Mouse (Mus musculus): ENCODE data around the gene Vgll2. TPM values are rescaled to one million over a fixed set of nuclear protein-coding genes. Genes with fewer than 3 reads are reported as not detected.

Gene Vgll2
- not detected for total RNA-seq (2021)
- long read RNA-seq, experiment 1 = 0 reads
- long read RNA-seq, experiment 2 = 0 reads

DNA sequence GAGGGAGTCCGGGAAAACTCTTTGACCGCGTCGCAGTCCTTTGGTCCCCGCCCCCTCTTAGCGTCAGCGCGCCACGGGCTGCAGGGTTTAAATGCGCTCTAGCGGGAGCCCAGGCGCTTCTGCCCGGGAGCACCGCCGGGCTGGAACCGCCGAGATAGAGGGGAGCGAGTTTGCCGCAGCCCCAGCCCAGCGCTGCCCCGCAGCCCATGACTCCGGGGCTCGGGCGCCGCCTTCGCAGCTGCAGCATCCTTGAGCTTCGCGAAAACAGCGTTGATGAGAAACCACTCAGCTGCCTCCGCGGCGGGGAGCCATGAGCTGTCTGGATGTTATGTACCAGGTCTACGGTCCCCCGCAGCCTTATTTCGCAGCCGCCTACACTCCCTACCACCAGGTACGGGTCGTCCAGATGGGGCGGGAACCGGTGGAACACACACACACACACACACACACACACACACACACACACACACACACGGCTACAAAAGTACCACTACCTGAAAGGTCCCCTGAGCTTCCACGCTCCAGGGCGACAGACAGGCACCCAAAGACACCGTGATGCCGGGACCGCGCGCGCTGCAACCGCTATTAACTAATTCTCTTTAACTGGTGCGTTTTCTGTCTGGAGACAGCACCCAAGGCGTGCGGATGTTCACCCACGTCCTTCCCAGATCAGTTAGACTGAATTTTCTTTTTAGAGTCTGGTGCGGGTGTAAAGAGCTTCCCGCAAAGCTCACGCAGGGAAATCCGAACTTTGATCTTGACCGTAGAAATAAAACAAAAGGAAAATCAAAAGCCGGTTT lies at the start of gene Vgll2:
Gene Vgll2, plus strand, starts transcription at position 90 of the 800 bp plus-strand sequence.
- DNase-seq (ENCODE audit: low spot score in 2 of 2) = peak; percentile 16 to 17
- intact Hi-C loops (cut with DNase I) = loop anchor here (5.0 kb wide), 1 partner anchor 1130 kb away; the partner anchor contains the start of gene Sim1

- peak in 1 of 2 experiments; percentile 12 for DNase-seq (ENCODE audit: low spot score in 2 of 2)
- intact Hi-C loops (cut with DNase I) = no loop called here
Observed at GRCm38 (mm10) chr10:51975137-51975536, 47.2 kb upstream of the Vgll2 start.

DNA sequence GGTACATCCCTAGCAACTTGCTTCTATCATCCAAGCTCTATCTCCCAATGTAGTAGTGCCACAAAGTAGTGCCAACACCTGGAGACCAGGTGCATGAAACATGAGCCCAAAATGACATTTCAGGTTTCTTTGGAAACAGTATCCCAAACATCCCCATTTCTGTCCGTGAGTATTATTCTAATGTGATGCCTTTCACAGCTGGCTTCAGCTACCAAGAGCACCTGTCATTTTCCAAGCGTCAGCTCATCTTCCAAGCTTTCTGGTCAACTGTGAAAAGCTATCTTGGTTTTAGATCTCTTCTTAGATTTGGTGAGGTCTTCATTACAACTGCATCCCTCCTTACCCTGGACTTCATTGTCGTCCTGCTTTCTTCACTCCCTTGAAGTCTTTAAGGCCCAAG lies 46.7 kb upstream of the Vgll2 start:
- intact Hi-C loops (cut with DNase I) = no loop called here

GRCm38 (mm10) chr10:51981651-51982050 lies 40.7 kb upstream of the Vgll2 start:
- DNase-seq (ENCODE audit: low spot score in 2 of 2) = no peak
- intact Hi-C loops (cut with DNase I) = no loop called here

More for the DNA sequence above, 46.7 kb upstream of the Vgll2 start:
- DNase-seq (ENCODE audit: low spot score in 2 of 2) = no peak

GRCm38 (mm10) chr10:51982395-51982794 lies 39.9 kb upstream of the Vgll2 start:
- no peak for DNase-seq (ENCODE audit: low spot score in 2 of 2)
- intact Hi-C loops (cut with DNase I) = no loop called here

- intact Hi-C loops (cut with DNase I) = no loop called here
- no peak for DNase-seq (ENCODE audit: low spot score in 2 of 2)
Observed at GRCm38 (mm10) chr10:52018471-52018870, 3.8 kb upstream of the Vgll2 start.

DNA sequence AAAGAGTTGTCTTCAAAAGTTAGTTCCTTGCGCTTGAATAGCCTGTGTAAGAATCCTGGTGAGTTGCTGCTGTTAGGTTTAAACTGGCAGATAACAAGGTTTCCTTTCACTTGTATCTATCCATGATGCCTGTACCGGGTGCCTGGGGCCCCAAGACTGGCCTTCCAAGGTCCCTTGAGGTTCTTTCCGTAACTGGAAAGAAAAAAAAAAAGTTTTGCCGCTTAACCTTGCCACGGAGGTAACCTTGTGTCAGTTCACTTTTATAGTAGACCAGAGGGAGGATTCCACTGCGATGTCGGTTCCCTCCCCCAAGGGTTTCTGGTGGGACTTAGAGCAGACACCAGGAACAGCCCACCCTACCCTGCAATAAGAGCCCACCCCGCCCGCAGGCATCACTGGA lies 1.1 kb upstream of the Vgll2 start:
- intact Hi-C loops (cut with DNase I) = loop anchor here (5.0 kb wide), 1 partner anchor 1129 kb away; the partner anchor contains the start of gene Sim1

DNA sequence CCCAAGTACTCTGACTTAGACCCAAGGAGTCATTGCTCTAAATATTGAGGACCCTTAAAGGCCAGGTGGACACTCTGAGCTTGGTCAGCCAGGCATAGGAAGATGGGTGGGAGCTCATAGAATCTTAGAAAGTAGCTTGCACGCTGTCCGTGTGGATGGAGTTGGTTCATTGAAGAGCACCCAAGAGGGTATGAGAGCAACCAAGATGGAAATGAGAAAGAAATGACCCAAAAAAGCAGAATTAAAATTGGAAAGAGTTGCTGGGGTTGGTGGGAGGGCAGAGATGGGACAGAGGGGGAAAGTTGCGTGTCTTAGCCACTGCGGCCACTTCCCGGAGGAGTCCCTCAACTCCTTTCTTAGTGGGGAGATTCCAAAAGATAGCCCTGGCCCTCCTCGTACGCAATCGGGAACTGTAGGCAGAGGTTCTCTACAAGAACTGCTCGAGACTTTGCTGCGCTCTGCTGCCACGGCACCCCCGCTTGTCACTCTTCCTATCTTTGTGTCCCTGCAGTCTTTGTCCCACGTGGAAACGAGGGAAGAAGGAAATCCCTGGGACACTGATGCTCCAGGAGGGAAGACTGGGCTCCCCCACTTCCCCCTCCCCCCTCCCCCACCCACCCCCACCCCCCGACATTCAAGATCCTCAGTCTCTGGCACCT lies 437 bp upstream of the Vgll2 start:
- intact Hi-C loops (cut with DNase I) = loop anchor here (5.0 kb wide), 1 partner anchor 1130 kb away; the partner anchor contains the start of gene Sim1
- no peak for DNase-seq (ENCODE audit: low spot score in 2 of 2)

More for the DNA sequence above, 1.1 kb upstream of the Vgll2 start:
- no peak for DNase-seq (ENCODE audit: low spot score in 2 of 2)

DNA sequence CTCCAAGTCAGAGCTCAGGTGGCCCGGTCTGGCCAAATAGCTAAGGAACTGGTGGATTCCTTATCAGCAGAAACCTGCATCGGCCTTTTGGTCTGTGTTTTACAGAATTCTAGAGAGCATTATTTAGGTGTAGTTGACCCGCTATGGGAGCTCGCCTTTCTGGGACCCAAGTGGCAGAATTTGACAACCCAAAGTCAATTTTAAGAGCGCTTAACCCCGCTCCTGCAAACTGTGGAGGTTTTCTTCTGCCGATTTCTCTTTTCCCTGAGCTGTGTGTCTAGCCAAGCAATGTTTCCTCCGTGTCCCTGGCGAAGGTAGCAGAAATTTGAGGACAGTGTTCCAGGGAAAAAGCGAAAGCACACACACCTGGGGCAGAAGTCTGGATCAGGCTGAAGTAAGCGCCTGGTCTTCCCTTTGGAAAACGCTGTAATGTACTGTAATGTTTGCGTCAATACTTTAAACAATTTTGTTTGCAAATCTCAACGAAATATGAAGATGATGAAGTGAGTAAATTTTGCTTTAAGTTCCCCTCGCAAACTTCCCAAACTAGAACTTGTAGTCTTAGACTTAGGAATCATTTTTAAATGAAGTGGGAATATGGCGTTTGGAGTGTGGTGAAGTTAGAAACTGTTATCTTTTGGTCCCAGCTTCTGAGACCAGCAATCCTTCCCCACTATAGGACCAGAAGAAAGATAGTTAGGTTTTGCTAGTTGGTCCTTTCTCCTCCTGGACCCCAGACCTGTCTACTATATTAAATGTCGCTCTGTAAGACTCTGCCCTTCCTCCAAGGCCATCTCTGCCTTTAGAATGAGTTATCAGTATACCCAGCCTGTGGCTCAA lies 1.1 kb downstream of the Vgll2 start:
- no peak for DNase-seq (ENCODE audit: low spot score in 2 of 2)
- intact Hi-C loops (cut with DNase I) = loop anchor here (5.0 kb wide), 1 partner anchor 1131 kb away; the partner anchor contains the start of gene Sim1

DNA sequence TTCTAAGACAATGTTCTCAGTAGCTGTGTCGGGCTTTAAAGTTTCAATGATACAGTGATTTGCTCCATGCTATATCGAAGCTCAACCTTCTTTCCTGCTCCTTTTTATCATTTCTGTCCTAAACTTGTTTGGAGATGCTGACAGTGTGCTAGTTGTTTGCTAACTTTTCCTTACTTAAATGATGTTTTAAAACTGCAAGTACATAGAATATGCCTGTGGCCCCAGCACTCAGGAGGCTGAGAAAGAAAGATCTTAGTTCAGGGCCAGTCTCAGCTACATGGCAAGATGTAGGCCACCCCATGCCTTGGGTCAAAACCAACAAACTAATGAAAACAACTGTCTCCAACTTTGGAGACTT lies 1.7 kb downstream of the Vgll2 start:
- DNase-seq (ENCODE audit: low spot score in 2 of 2) = no peak
- intact Hi-C loops (cut with DNase I) = loop anchor here (5.0 kb wide), 1 partner anchor 1132 kb away; the partner anchor contains the start of gene Sim1

DNA sequence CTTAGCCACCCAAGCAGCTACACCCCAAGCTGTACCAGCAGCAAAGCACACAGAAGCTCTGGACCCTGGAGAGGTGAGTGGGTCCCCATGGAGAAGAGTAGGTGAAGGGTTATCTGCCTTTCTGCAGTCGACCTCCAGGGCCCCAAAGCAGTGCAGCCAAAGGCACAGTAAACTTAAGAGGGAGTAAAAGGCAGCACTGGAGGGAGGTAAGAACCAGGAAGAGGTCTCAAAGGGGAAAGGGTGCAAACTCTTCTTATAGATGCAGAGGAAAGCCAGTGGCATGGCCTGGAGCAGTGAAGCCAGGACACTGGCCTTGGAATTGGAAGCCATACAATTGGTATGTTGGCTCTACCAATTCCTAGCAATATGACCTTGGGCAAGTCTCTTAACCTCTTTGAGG lies 3.0 kb downstream of the Vgll2 start:
- no peak for DNase-seq (ENCODE audit: low spot score in 2 of 2)
- intact Hi-C loops (cut with DNase I) = loop anchor here (5.0 kb wide), 1 partner anchor 1123 kb away; no protein-coding TSS in a partner anchor

- DNase-seq (ENCODE audit: low spot score in 2 of 2) = no peak
- intact Hi-C loops (cut with DNase I) = loop anchor here (5.0 kb wide), 1 partner anchor 1124 kb away; no protein-coding TSS in a partner anchor
Observed at GRCm38 (mm10) chr10:52025821-52026220, 3.5 kb downstream of the Vgll2 start.

DNA sequence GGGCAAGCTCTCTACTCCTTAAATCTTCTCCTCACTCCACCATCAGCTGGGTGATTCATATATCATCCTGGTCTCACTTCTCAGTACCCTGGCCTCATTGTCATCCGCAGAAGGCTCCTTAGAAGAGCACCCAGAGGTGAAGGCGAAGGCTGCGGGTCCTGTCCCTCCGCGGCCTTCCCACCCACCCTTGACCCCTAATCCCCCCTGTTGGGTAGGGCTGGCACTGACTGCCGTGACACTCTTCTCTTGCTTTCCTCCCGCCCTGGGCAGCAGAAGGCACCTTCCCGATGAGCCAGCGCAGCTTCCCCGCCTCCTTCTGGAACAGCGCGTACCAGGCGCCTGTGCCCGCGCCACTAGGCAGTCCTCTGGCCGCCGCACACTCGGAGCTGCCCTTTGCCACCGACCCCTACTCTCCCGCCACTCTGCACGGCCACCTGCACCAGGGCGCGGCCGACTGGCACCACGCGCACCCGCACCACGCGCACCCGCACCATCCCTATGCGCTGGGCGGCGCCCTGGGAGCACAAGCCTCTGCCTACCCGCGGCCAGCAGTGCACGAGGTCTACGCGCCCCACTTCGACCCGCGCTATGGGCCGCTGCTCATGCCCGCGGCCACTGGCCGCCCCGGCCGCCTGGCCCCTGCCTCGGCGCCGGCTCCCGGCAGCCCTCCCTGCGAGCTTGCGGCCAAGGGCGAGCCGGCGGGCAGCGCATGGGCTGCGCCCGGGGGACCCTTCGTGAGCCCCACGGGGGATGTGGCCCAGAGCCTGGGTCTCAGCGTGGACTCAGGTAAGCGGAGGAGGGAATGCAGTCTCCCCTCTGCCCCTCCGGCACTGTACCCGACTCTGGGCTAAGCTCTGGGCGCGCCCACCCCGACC lies 5.1 kb downstream of the Vgll2 start:
- no peak for DNase-seq (ENCODE audit: low spot score in 2 of 2)
- intact Hi-C loops (cut with DNase I) = loop anchor here (5.0 kb wide), 1 partner anchor 1125 kb away; no protein-coding TSS in a partner anchor

GRCm38 (mm10) chr10:52028561-52029370 lies 6.5 kb downstream of the Vgll2 start:
- intact Hi-C loops (cut with DNase I) = loop anchor here (5.0 kb wide), 1 partner anchor 1126 kb away; no protein-coding TSS in a partner anchor
- DNase-seq (ENCODE audit: low spot score in 2 of 2) = no peak

DNA sequence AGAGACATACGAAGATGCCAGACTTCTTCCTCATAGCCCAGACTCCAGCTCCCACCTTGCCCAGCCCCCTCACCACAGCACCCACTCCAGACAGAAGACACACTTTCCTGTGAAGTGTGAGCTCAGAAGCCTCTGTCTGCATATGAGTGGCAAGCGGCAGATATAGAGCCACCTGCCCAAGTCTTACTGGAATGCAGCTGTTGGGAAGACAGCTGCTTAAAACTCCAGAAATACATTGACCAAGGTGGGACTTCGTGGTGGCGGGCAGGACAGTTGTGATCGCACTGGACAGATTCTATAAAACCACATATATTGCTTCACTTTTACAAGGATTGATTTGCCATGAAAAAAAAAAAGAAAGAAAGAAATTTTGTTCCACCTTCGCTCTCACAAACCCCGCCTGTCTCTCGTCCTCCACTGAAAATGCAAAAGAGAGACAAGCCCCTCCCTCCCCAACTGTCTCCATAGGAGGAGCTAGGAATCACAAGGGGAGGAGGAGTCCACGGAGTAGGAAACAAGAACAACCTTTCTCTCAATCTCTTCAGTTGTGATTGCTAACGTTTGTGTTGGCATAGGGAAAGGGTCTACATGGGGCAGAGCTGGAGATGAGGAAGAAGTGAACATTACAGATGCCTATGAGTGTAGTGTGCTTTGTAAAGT lies 7.2 kb downstream of the Vgll2 start:
- no peak for DNase-seq (ENCODE audit: low spot score in 2 of 2)
- intact Hi-C loops (cut with DNase I) = loop anchor here (5.0 kb wide), 1 partner anchor 1127 kb away; no protein-coding TSS in a partner anchor

DNA sequence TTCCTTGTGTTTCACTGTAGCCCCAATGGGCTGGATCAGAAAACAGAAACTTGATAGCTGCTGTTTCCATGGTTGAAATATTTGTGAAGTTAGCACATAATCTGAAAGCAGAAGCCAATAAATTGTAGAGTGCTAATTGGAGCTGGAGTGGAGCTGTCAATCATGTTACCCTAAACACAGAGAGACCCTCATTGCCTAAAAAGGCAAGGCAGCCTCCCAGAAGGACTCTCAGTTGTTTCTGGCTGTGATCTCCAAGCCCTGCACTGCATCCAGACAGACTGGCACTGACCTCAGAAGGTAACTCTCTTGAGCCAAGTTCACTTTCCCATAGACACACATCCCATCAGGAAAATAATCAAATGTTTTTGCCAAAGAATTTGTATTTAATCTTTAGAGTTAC lies 11.4 kb downstream of the Vgll2 start:
- no peak for DNase-seq (ENCODE audit: low spot score in 2 of 2)
- intact Hi-C loops (cut with DNase I) = no loop called here

DNA sequence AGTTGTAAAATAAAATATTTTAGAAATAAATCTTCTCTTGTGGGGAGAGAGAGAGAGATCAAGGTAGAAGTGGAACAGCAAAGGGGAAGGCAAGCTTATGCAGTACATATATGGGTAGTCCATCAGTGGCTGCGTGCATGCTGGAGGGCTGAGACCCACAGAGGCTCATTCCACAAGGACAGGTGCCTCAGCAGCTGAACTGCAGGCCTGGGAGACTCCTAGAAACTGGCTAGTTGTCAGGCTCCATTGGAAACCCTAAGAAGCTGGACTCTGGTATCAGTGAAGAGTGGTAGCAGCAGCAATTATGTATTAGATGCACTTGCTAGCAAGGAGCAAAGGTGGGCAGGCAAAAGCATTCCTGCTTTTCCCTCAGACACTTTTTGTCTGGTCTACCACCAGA lies 17.1 kb downstream of the Vgll2 start:
- intact Hi-C loops (cut with DNase I) = no loop called here
- no peak for DNase-seq (ENCODE audit: low spot score in 2 of 2)

Data from left cerebral cortex, postnatal 14 days (tissue).